Mouse (Mus musculus) CH12.LX (cell line): ENCODE measurements at regions not wholly inside any gene's neighbourhood (a gene's known extent, or its start where the extent isn't known, plus 50 kb on each side); places are given as distances from the start of the nearest gene placed in this dataset.

ENCODE experiments used
- NRF1 ChIP-seq: IDR thresholded peaks from 2 replicates; pipeline ENCODE4 v1.6.1; 2014; ENCODE audit warnings: low read depth, mild to moderate bottlenecking, inconsistent platforms, low read length, improper control_type of control experiment, moderate library complexity
- POLR2A ChIP-seq: IDR thresholded peaks from 2 replicates; pipeline ENCODE4 v1.6.1; 2011; ENCODE audit warnings: low read depth, mild to moderate bottlenecking, improper control_type of control experiment, low read length

DNA sequence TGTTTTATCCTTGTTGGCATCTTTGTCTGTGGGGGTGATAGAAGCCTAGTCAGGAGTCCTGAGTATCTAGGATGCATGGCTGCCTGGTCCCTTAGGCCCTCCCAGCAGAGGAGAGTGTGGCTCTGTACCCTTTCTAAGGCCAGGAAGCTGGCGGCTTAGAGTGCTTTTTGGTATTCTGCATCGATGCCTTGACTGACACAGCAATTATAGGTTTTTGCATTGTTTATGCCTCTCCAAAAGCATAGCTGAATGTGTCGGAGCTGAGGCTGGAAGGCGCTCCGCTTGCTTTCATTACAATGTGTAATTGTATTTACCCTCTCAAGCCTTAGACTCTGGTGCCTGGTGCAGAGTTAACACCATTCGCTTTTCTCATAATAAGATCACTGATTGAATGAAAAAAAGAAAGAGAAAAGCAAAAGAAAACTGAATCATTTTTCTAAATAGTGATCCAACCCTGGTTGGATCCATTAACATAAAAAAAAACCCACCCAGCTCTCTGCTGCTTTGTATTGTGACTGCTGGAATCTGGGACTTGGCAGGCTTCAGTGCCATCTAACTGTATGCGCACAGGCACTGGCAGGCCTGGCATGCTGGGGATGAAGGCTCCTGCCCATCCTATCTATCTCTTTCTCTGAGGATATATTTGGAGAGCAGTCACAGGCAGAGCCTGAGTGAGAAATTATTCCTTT lies 376.8 kb downstream of the Zfp619 start:
- TF ChIP-seq POLR2A (no peak), NRF1 (no peak)
